Mouse (Mus musculus): ENCODE measurements around the gene Aarsd1. TPM values are rescaled to one million over a fixed set of nuclear protein-coding genes. Genes with fewer than 3 reads are reported as not detected.
"Not testable (repeated sequence)": the region's sequence is repeated elsewhere in the genome, so short reads cannot be mapped to it uniquely, and the experiment has no call there.

The Aarsd1 gene
- polyA plus RNA-seq, 1 experiment from 2014 or later, result 86.3 TPM

DNA sequence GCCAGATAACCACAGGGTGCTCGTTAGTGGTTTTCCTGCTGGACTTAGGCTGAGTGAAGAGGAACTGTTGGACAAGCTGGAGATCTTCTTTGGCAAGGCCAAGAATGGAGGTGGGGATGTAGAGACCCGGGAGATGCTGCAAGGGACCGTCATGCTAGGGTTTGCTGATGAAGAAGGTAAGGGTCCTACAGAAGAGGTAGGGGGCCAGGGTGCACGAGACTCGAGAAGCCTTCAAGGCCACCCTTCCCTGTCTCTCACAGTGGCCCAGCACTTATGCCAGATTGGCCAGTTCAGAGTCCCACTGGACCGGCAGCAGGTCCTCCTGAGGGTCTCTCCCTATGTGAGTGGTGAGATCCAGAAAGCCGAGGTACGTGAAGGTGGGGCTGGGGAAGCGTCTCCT, 40.2 kb upstream of the Aarsd1 start:
- Histone ChIP-seq H3K4me2 (replicated peaks) (no peak overlapping the region), H3K4me1 (peaks cover 20% of the 10 kb centered on the region), H3K27ac (no peak overlapping the region), H3K27me3 (no peaks in the 10 kb centered on the region), H3K4me3 (no peak overlapping the region), H3K9ac (no peak overlapping the region), H3K36me3 (peaks cover 21% of the 10 kb centered on the region), H3K9me3 (no peaks in the 10 kb centered on the region)
- no peak for ATAC-seq (ENCODE audit: insufficient number of reproducible peaks, insufficient read depth, low FRiP score, low TSS enrichment)
- 88% methylated on average over 9 of the region's 9 CpGs for WGBS

DNA sequence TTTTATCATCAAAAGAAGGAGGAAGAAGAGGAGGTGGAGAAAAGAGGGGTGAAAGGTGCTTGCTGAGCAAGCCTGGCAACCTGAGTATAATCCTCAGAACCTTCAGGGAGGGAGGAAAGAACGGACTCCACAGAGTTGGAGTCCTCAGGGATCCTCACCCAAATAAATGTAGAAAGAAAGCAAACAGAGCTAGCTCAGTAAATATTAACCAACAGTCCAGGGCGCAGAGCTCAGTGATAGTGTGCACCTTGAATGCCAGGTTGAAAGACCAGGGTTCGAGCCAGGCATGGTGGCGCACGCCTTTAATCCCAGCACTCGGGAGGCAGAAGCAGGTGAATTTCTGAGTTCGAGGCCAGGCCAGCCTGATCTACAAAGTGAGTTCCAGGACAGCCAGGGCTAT, 38.2 kb upstream of the Aarsd1 start:
- Histone ChIP-seq H3K36me3 (peaks cover 13% of the 10 kb centered on the region), H3K27ac (no peak overlapping the region), H3K27me3 (no peaks in the 10 kb centered on the region), H3K9ac (no peak overlapping the region), H3K4me3 (no peak overlapping the region), H3K9me3 (no peaks in the 10 kb centered on the region), H3K4me2 (replicated peaks) (no peak overlapping the region), H3K4me1 (peaks cover 16% of the 10 kb centered on the region; the same call in 1 of the 2 replicates)
- ATAC-seq (ENCODE audit: insufficient number of reproducible peaks, insufficient read depth, low FRiP score, low TSS enrichment), result no peak
- 85% methylated on average over 7 of the region's 7 CpGs for WGBS

DNA sequence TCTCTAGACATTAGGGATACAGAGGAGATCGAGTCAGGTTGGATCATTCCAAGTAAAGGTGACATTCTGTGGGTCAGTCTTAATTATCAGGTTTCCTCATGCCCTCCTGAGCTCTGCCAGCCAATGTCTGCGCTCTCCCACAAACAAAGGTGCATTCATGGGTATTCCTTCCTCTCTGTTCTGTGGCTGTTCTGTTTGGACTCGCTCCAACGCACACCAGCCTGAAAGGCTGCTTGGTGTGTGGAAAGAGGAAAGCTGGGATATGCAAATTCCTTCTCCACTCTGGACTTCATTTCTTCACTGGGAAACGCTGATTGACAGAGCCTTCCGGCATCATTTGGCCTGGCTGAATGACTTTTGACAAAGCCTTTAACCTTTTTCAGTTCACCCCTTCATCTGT, 37.3 kb upstream of the Aarsd1 start:
- Histone ChIP-seq H3K4me2 (replicated peaks) (no peak overlapping the region), H3K27ac (0 out of 2 replicates have a peak overlapping the region, but pooled peaks have one; percentile 38), H3K4me1 (peaks cover 12% of the 10 kb centered on the region; the same call in 1 of the 2 replicates), H3K9me3 (no peaks in the 10 kb centered on the region), H3K9ac (no peak overlapping the region), H3K4me3 (no peak overlapping the region), H3K27me3 (no peaks in the 10 kb centered on the region), H3K36me3 (peaks cover 4% of the 10 kb centered on the region; the same call in 1 of the 2 replicates)
- ATAC-seq (ENCODE audit: insufficient number of reproducible peaks, insufficient read depth, low FRiP score, low TSS enrichment), result no peak
- WGBS, result 17% methylated on average over 6 of the region's 6 CpGs

DNA sequence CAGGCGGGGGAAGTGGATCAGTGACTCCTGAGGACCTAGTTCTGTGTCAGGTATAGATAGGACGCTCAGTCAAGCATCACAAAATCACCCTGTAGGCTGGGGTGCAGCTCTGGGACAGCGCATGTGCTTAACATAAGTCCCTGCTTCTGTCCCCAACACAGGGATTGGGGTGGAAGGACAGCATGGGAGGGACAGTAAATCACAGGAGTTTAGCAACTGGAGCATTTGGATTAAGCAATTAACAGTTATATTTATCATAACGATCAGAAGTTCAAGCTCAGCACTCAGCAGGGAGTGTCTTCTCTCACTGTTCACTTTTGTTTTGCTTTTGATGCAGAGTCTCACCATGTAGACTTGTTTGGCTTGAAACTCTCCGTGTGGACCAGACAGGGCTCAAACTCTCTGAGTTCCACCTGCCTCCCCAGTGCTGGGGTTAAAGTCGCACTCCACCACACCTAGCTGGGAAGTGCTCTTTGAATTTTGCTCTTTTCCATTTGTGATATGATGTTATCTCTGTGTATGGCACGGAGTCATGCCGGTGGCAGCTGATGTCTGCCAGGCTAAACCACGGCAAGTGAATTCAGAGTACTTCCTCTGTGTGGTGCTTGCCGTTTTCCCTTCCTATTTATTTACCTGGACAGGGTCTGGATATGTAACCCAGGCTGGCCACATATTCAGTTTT, 34.8 kb upstream of the Aarsd1 start:
- Histone ChIP-seq H3K9me3 (no peaks in the 10 kb centered on the region), H3K36me3 (no peaks in the 10 kb centered on the region), H3K4me2 (replicated peaks) (no peak overlapping the region), H3K9ac (no peak overlapping the region), H3K27me3 (no peaks in the 10 kb centered on the region), H3K4me3 (no peak overlapping the region), H3K27ac (no peak overlapping the region), H3K4me1 (0 out of 2 replicates have a peak, but pooled peaks cover 14% of the 10 kb centered on the region)
- no peak for ATAC-seq (ENCODE audit: insufficient number of reproducible peaks, insufficient read depth, low FRiP score, low TSS enrichment)
- WGBS, result 71% methylated on average over 10 of the region's 10 CpGs

DNA sequence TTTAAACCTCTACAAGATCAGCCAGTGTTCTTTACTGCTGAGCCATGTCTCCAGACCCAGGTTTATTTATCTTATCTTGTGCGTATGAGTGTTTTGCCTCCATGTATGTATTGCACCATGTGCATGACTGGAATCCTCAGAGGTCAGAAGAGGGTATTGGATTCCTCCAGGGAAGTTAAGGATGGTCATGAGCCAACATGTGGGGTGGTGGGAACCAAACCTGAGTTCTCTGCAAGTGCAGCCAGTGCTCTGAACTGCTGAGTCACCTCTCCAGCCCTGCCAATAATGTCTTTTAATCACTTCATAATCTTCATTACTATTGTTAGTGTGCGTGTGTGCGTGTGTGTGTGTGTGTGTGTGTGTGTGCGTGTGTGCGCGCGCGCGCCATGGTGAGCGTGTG, 34.1 kb upstream of the Aarsd1 start:
- Histone ChIP-seq H3K9ac (no peak overlapping the region), H3K9me3 (no peaks in the 10 kb centered on the region), H3K27ac (no peak overlapping the region), H3K27me3 (no peaks in the 10 kb centered on the region), H3K4me2 (replicated peaks) (no peak overlapping the region), H3K36me3 (no peaks in the 10 kb centered on the region), H3K4me1 (0 out of 2 replicates have a peak, but pooled peaks cover 14% of the 10 kb centered on the region), H3K4me3 (no peak overlapping the region)
- 90% methylated on average over 10 of the region's 10 CpGs for WGBS
- ATAC-seq (ENCODE audit: insufficient number of reproducible peaks, insufficient read depth, low FRiP score, low TSS enrichment), result no peak

DNA sequence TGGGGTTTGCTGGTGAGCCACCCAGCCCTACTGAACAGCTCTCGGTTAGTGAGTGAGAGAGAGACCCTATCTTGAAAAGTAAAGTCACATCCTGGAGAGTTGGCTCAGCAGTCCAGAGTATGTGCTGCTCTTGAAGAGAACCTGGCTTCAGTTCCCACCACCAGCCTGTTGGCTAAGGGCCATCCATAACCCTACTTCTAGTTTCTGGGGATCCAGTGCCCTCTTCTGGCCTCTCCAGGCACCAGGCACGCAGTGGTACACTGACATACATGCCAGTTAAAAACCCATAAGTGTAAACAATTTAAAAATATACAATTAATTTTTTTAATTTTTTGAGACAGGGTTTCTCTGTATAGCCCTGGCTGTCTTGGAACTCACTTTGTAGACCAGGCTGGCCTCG, 33.0 kb upstream of the Aarsd1 start:
- Histone ChIP-seq H3K4me2 (replicated peaks) (no peak overlapping the region), H3K36me3 (peaks cover 7% of the 10 kb centered on the region), H3K9ac (no peak overlapping the region), H3K9me3 (no peaks in the 10 kb centered on the region), H3K27me3 (no peaks in the 10 kb centered on the region), H3K4me3 (no peak overlapping the region), H3K4me1 (0 out of 2 replicates have a peak, but pooled peaks cover 14% of the 10 kb centered on the region), H3K27ac (no peak overlapping the region)
- 85% methylated on average over 3 of the region's 3 CpGs for WGBS
- ATAC-seq (ENCODE audit: insufficient number of reproducible peaks, insufficient read depth, low FRiP score, low TSS enrichment), result no peak

DNA sequence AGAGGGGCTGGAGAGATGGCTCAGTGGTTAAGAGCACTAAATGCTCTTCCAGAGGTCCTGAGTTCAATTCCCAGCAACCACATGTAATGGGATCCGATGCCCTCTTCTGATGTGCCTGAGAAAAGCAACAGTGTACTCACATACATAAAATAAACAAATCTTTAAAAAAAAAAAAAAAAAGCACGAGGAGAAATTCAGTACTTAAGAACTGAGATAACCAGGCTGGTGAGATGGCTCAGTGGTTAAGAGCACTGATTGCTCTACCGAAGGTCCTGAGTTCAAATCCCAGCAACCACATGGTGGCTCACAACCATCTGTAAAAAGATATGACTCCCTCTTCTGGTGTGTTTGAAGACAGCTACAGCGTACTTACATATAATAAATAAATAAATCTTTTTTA, 32.2 kb upstream of the Aarsd1 start:
- ATAC-seq (ENCODE audit: insufficient number of reproducible peaks, insufficient read depth, low FRiP score, low TSS enrichment); H3K27ac ChIP-seq; H3K4me3 ChIP-seq; H3K9me3 ChIP-seq; H3K4me2 ChIP-seq (replicated peaks); H3K27me3 ChIP-seq; H3K9ac ChIP-seq; H3K4me1 ChIP-seq: not testable (repeated sequence)
- H3K36me3 ChIP-seq, result peaks cover 15% of the 10 kb centered on the region
- WGBS, result 86% methylated on average over 4 of the region's 4 CpGs

DNA sequence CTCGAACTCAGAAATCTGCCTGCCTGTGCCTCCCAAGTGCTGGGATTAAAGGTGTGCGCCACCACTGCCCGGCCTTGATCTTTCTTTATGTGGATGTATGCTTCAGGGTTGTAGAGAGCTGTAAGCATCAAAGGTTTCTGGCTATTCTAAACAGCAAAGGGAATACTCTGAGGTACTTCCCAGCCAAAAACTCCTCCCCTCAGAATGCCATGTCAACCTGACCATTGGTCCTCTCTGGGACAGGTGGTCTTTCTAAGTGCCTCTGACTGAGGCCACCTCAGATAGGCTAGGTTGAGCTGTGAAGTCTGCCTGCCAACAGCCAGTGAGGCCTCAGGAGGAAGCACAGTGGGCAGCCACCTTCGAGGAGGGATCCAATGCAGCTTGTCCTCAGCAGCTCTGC, 31.5 kb upstream of the Aarsd1 start:
- no peak for ATAC-seq (ENCODE audit: insufficient number of reproducible peaks, insufficient read depth, low FRiP score, low TSS enrichment)
- H3K36me3 ChIP-seq, result peaks cover 22% of the 10 kb centered on the region
- no peaks in the 10 kb centered on the region for H3K9me3 ChIP-seq
- 83% methylated on average over 4 of the region's 4 CpGs for WGBS
- H3K9ac ChIP-seq, result no peak overlapping the region
- H3K4me2 ChIP-seq (replicated peaks), result peak overlapping the region; percentile 31
- H3K4me3 ChIP-seq, result no peak overlapping the region
- no peak overlapping the region for H3K27ac ChIP-seq
- H3K4me1 ChIP-seq, result peaks cover 7% of the 10 kb centered on the region
- H3K27me3 ChIP-seq, result no peaks in the 10 kb centered on the region

DNA sequence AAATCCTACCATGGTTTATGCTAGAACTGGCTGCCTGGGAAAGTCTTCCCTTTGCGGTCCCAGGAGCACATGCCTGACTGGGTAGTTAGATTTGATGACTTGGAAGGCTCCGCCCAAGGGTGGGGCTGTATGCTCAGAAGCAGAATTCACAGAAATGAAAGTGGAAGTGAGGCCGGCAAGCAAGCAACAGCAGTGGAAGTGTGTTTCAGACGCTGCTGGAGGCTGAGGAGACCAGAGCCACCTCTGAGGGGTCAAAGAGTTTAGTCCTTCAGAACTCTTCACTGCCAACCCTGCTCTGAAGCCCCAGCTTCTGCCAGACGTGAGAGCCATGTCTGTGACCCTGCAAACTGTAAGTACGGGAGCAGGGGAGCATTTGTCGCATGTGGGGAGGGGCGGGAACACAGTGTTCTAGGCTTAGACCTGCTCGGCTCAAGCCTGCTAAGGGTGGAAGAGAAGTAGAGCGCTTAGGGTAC, 30.9 kb upstream of the Aarsd1 start, which contains the start of gene Ifi35:
Gene Ifi35 (plus strand): TSS at position 134 of the 473 bp plus-strand sequence.
- 33% methylated on average over 10 of the region's 10 CpGs for WGBS
- ATAC-seq (ENCODE audit: insufficient number of reproducible peaks, insufficient read depth, low FRiP score, low TSS enrichment), result no peak
- H3K27ac ChIP-seq, result peak within 1 kb of the TSS; percentile 42; the same call in 1 of the 2 replicates

DNA sequence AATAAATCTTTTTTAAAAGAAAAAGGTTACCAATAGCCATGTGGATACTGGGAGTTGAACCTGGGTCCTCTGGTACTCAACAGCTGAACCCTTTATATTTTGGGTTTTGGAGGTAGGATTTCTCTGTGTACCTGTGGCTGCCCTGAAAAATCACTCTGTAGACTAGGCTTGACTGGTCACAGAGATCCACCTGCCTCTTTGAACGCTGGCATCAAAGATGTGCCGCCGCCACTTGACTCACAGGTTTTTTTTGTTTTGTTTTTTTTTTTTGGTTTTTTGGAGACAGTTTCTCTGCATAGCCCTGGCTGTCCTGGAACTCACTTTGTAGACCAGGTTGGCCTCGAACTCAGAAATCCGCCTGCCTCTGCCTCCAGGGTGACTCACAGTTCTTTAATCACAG, 30.4 kb upstream of the Aarsd1 start:
- no peak for ATAC-seq (ENCODE audit: insufficient number of reproducible peaks, insufficient read depth, low FRiP score, low TSS enrichment)
- WGBS, result 82% methylated on average over 5 of the region's 5 CpGs
- H3K4me3 ChIP-seq, result no peak overlapping the region; the same call in 1 of the 2 replicates

More for the DNA sequence above, 30.9 kb upstream of the Aarsd1 start, which contains the start of gene Ifi35:
- peak within 1 kb of the TSS; percentile 25; the same call in 1 of the 2 replicates for H3K4me3 ChIP-seq
- H3K9me3 ChIP-seq, result no peaks in the 10 kb centered on the region
- H3K36me3 ChIP-seq, result peaks cover 28% of the 10 kb centered on the region
- peak within 1 kb of the TSS; percentile 31 for H3K4me2 ChIP-seq (replicated peaks)
- no peaks in the 10 kb centered on the region for H3K27me3 ChIP-seq
- H3K9ac ChIP-seq, result peak within 1 kb of the TSS; percentile 40
- H3K4me1 ChIP-seq, result peaks cover 13% of the 10 kb centered on the region

DNA sequence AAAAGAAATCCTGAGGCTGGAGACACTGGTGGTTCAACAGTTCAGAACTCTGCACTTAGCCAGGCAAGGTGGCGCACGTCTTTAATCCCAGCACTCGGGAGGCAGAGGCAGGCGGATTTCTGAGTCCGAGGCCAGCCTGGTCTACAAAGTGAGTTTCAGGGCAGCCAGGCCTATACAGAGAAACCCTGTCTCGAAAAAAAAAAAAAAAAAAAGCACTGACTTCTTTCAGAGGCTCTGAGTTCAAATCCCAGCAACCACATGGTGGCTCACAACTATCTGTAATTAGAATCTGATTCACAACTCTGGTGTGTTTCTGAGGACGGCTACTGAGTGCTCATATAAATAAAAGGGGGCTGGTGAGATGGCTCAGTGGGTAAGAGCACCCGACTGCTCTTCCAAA, 29.4 kb upstream of the Aarsd1 start:
- not testable (repeated sequence) for H3K27me3 ChIP-seq; H3K4me3 ChIP-seq; H3K27ac ChIP-seq; H3K9ac ChIP-seq; ATAC-seq (ENCODE audit: insufficient number of reproducible peaks, insufficient read depth, low FRiP score, low TSS enrichment); H3K4me2 ChIP-seq (replicated peaks); H3K9me3 ChIP-seq
- Histone ChIP-seq H3K4me1 (peaks cover 17% of the 10 kb centered on the region), H3K36me3 (peaks cover 28% of the 10 kb centered on the region)
- WGBS, result 89% methylated on average over 8 of the region's 8 CpGs

More for the DNA sequence above, 30.4 kb upstream of the Aarsd1 start:
- Histone ChIP-seq H3K9me3 (no peaks in the 10 kb centered on the region), H3K9ac (no peak overlapping the region), H3K27me3 (no peaks in the 10 kb centered on the region), H3K4me1 (peaks cover 17% of the 10 kb centered on the region), H3K36me3 (peaks cover 28% of the 10 kb centered on the region), H3K4me2 (replicated peaks) (no peak overlapping the region), H3K27ac (no peak overlapping the region; the same call in 1 of the 2 replicates)

DNA sequence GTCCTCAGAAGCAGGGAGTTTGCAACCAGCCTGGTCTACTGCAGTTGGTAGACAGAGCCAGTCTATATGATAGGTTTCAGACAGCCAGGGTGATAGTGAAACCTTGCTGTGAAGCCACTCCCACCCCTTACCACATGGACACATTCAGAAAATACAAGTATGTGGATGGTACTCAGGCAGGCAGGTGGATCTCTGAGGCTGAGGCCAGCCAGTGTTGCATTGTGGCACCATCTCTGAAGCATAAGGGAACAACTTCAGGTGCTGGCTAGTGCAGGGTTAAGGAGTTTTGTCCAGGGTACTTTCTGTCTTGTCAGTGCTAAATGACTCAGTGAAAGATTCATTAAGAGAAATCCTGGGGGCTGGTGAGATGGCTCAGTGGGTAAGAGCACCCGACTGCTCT, 28.9 kb upstream of the Aarsd1 start:
- peaks cover 28% of the 10 kb centered on the region for H3K36me3 ChIP-seq
- H3K9ac ChIP-seq, result no peak overlapping the region
- H3K4me1 ChIP-seq, result peaks cover 17% of the 10 kb centered on the region
- no peak overlapping the region for H3K4me2 ChIP-seq (replicated peaks)
- ATAC-seq (ENCODE audit: insufficient number of reproducible peaks, insufficient read depth, low FRiP score, low TSS enrichment), result no peak
- no peaks in the 10 kb centered on the region for H3K9me3 ChIP-seq
- H3K27me3 ChIP-seq, result no peaks in the 10 kb centered on the region
- H3K4me3 ChIP-seq, result no peak overlapping the region
- 85% methylated on average over 1 of the region's 1 CpGs for WGBS
- H3K27ac ChIP-seq, result no peak overlapping the region
